Mouse (Mus musculus): ENCODE measurements around the gene Ube2h. TPM values are rescaled to one million over a fixed set of nuclear protein-coding genes. Genes with fewer than 3 reads are reported as not detected.

Gene Ube2h
- polyA plus RNA-seq (2014; fragmentation: Nextera tagmentation; extraction: Ambion mirVana), result 51.7 and 52.8 TPM in 2 replicates

- Histone ChIP-seq H3K36me3 (ENCODE audit: control insufficient read depth, insufficient read depth, low read length) (no peaks in the 10 kb centered on the region), H3K9me3 (ENCODE audit: control insufficient read depth, low read length) (no peaks in the 10 kb centered on the region), H3K4me2 (ENCODE audit: low read depth) (peak within 1 kb of the TSS; percentile 78), H3K4me1 (ENCODE audit: control insufficient read depth, insufficient read depth, low read length) (peaks cover 13% of the 10 kb centered on the region), H3K27ac (ENCODE audit: low read depth, low read length) (peak within 1 kb of the TSS; percentile 83), H3K4me3 (ENCODE audit: low read depth, low read length) (peak within 1 kb of the TSS; percentile 69), H3K27me3 (ENCODE audit: control insufficient read depth, insufficient read depth, low read length) (no peaks in the 10 kb centered on the region), H3K9ac (ENCODE audit: low read length) (peak within 1 kb of the TSS; percentile 77)
- DNase-seq (ENCODE audit: low spot score), result peak; percentile 100
- WGBS, result under 1% methylated on average over 30 of the region's 33 CpGs
- ATAC-seq (ENCODE audit: insufficient read depth, low FRiP score, low TSS enrichment), result peak; percentile 94
These were observed at the start of gene Ube2h for GRCm38 (mm10) chr6:30304399-30304917. Gene Ube2h (minus strand): TSS chr6:30304539.

- ATAC-seq (ENCODE audit: insufficient read depth, low FRiP score, low TSS enrichment), result no peak
- Histone ChIP-seq H3K9ac (ENCODE audit: low read length) (no peak overlapping the region), H3K27ac (ENCODE audit: low read depth, low read length) (no peak overlapping the region), H3K4me2 (ENCODE audit: low read depth) (no peak overlapping the region), H3K36me3 (ENCODE audit: control insufficient read depth, insufficient read depth, low read length) (no peaks in the 10 kb centered on the region), H3K9me3 (ENCODE audit: control insufficient read depth, low read length) (no peaks in the 10 kb centered on the region), H3K27me3 (ENCODE audit: control insufficient read depth, insufficient read depth, low read length) (no peaks in the 10 kb centered on the region), H3K4me3 (ENCODE audit: low read depth, low read length) (no peak overlapping the region), H3K4me1 (ENCODE audit: control insufficient read depth, insufficient read depth, low read length) (no peaks in the 10 kb centered on the region)
- DNase-seq (ENCODE audit: low spot score), result no peak
- 80% methylated on average over 8 of the region's 8 CpGs for WGBS
These were observed 49.3 kb upstream of the Ube2h start for GRCm38 (mm10) chr6:30353661-30354060.

- Histone ChIP-seq H3K4me1 (ENCODE audit: control insufficient read depth, insufficient read depth, low read length) (no peaks in the 10 kb centered on the region), H3K9me3 (ENCODE audit: control insufficient read depth, low read length) (no peaks in the 10 kb centered on the region), H3K36me3 (ENCODE audit: control insufficient read depth, insufficient read depth, low read length) (no peaks in the 10 kb centered on the region), H3K4me2 (ENCODE audit: low read depth) (no peak overlapping the region), H3K4me3 (ENCODE audit: low read depth, low read length) (no peak overlapping the region), H3K27me3 (ENCODE audit: control insufficient read depth, insufficient read depth, low read length) (no peaks in the 10 kb centered on the region), H3K9ac (ENCODE audit: low read length) (no peak overlapping the region), H3K27ac (ENCODE audit: low read depth, low read length) (no peak overlapping the region)
- WGBS, result 56% methylated on average over 8 of the region's 8 CpGs
- ATAC-seq (ENCODE audit: insufficient read depth, low FRiP score, low TSS enrichment) (no peak), DNase-seq (ENCODE audit: low spot score) (no peak)
These were observed 48.4 kb upstream of the Ube2h start for GRCm38 (mm10) chr6:30352762-30353161.

- Histone ChIP-seq H3K9me3 (ENCODE audit: control insufficient read depth, low read length) (no peaks in the 10 kb centered on the region), H3K9ac (ENCODE audit: low read length) (no peak overlapping the region), H3K27me3 (ENCODE audit: control insufficient read depth, insufficient read depth, low read length) (no peaks in the 10 kb centered on the region), H3K4me2 (ENCODE audit: low read depth) (no peak overlapping the region), H3K4me1 (ENCODE audit: control insufficient read depth, insufficient read depth, low read length) (no peaks in the 10 kb centered on the region), H3K36me3 (ENCODE audit: control insufficient read depth, insufficient read depth, low read length) (no peaks in the 10 kb centered on the region), H3K4me3 (ENCODE audit: low read depth, low read length) (no peak overlapping the region), H3K27ac (ENCODE audit: low read depth, low read length) (no peak overlapping the region)
- 83% methylated on average over 9 of the region's 9 CpGs for WGBS
- ATAC-seq (ENCODE audit: insufficient read depth, low FRiP score, low TSS enrichment) (no peak), DNase-seq (ENCODE audit: low spot score) (no peak)
These were observed 47.0 kb upstream of the Ube2h start for GRCm38 (mm10) chr6:30351290-30351689.

GRCm38 (mm10) chr6:30347288-30347801, 43.0 kb upstream of the Ube2h start:
- no peak for ATAC-seq (ENCODE audit: insufficient read depth, low FRiP score, low TSS enrichment)
- Histone ChIP-seq H3K4me3 (ENCODE audit: low read depth, low read length) (no peak overlapping the region), H3K4me2 (ENCODE audit: low read depth) (no peak overlapping the region), H3K9ac (ENCODE audit: low read length) (no peak overlapping the region), H3K36me3 (ENCODE audit: control insufficient read depth, insufficient read depth, low read length) (no peaks in the 10 kb centered on the region), H3K9me3 (ENCODE audit: control insufficient read depth, low read length) (no peaks in the 10 kb centered on the region), H3K27me3 (ENCODE audit: control insufficient read depth, insufficient read depth, low read length) (no peaks in the 10 kb centered on the region), H3K27ac (ENCODE audit: low read depth, low read length) (no peak overlapping the region), H3K4me1 (ENCODE audit: control insufficient read depth, insufficient read depth, low read length) (no peaks in the 10 kb centered on the region)
- DNase-seq (ENCODE audit: low spot score), result no peak
- WGBS, result 86% methylated on average over 4 of the region's 4 CpGs

- no peak for ATAC-seq (ENCODE audit: insufficient read depth, low FRiP score, low TSS enrichment)
- 75% methylated on average over 6 of the region's 6 CpGs for WGBS
These were observed 42.4 kb upstream of the Ube2h start for GRCm38 (mm10) chr6:30346737-30347136.

GRCm38 (mm10) chr6:30344032-30344431, 39.7 kb upstream of the Ube2h start:
- no peak overlapping the region for H3K27ac ChIP-seq (ENCODE audit: low read depth, low read length)
- no peak for DNase-seq (ENCODE audit: low spot score)
- H3K36me3 ChIP-seq (ENCODE audit: control insufficient read depth, insufficient read depth, low read length), result no peaks in the 10 kb centered on the region
- no peak overlapping the region for H3K4me2 ChIP-seq (ENCODE audit: low read depth)
- 83% methylated on average over 6 of the region's 6 CpGs for WGBS
- no peak overlapping the region for H3K9ac ChIP-seq (ENCODE audit: low read length)
- H3K27me3 ChIP-seq (ENCODE audit: control insufficient read depth, insufficient read depth, low read length), result no peaks in the 10 kb centered on the region
- no peak for ATAC-seq (ENCODE audit: insufficient read depth, low FRiP score, low TSS enrichment)
- no peaks in the 10 kb centered on the region for H3K9me3 ChIP-seq (ENCODE audit: control insufficient read depth, low read length)
- no peak overlapping the region for H3K4me3 ChIP-seq (ENCODE audit: low read depth, low read length)
- H3K4me1 ChIP-seq (ENCODE audit: control insufficient read depth, insufficient read depth, low read length), result no peaks in the 10 kb centered on the region

More at GRCm38 (mm10) chr6:30346737-30347136, 42.4 kb upstream of the Ube2h start:
- Histone ChIP-seq H3K4me2 (ENCODE audit: low read depth) (no peak overlapping the region), H3K27ac (ENCODE audit: low read depth, low read length) (no peak overlapping the region), H3K36me3 (ENCODE audit: control insufficient read depth, insufficient read depth, low read length) (no peaks in the 10 kb centered on the region), H3K4me1 (ENCODE audit: control insufficient read depth, insufficient read depth, low read length) (no peaks in the 10 kb centered on the region), H3K9me3 (ENCODE audit: control insufficient read depth, low read length) (no peaks in the 10 kb centered on the region), H3K9ac (ENCODE audit: low read length) (no peak overlapping the region), H3K4me3 (ENCODE audit: low read depth, low read length) (no peak overlapping the region), H3K27me3 (ENCODE audit: control insufficient read depth, insufficient read depth, low read length) (no peaks in the 10 kb centered on the region)
- no peak for DNase-seq (ENCODE audit: low spot score)

GRCm38 (mm10) chr6:30340231-30340873, 36.0 kb upstream of the Ube2h start:
- Histone ChIP-seq H3K4me3 (ENCODE audit: low read depth, low read length) (no peak overlapping the region), H3K4me1 (ENCODE audit: control insufficient read depth, insufficient read depth, low read length) (no peaks in the 10 kb centered on the region), H3K27ac (ENCODE audit: low read depth, low read length) (no peak overlapping the region), H3K9me3 (ENCODE audit: control insufficient read depth, low read length) (no peaks in the 10 kb centered on the region), H3K9ac (ENCODE audit: low read length) (no peak overlapping the region), H3K36me3 (ENCODE audit: control insufficient read depth, insufficient read depth, low read length) (no peaks in the 10 kb centered on the region), H3K27me3 (ENCODE audit: control insufficient read depth, insufficient read depth, low read length) (no peaks in the 10 kb centered on the region), H3K4me2 (ENCODE audit: low read depth) (no peak overlapping the region)
- WGBS, result 89% methylated on average over 4 of the region's 4 CpGs
- ATAC-seq (ENCODE audit: insufficient read depth, low FRiP score, low TSS enrichment) (no peak), DNase-seq (ENCODE audit: low spot score) (no peak)

- H3K9me3 ChIP-seq (ENCODE audit: control insufficient read depth, low read length), result no peaks in the 10 kb centered on the region
- DNase-seq (ENCODE audit: low spot score) (no peak), ATAC-seq (ENCODE audit: insufficient read depth, low FRiP score, low TSS enrichment) (no peak)
- no peaks in the 10 kb centered on the region for H3K36me3 ChIP-seq (ENCODE audit: control insufficient read depth, insufficient read depth, low read length)
- no peak overlapping the region for H3K4me3 ChIP-seq (ENCODE audit: low read depth, low read length)
- H3K4me2 ChIP-seq (ENCODE audit: low read depth), result no peak overlapping the region
- H3K9ac ChIP-seq (ENCODE audit: low read length), result no peak overlapping the region
- WGBS, result 46% methylated on average over 5 of the region's 5 CpGs
- no peaks in the 10 kb centered on the region for H3K27me3 ChIP-seq (ENCODE audit: control insufficient read depth, insufficient read depth, low read length)
- no peak overlapping the region for H3K27ac ChIP-seq (ENCODE audit: low read depth, low read length)
- no peaks in the 10 kb centered on the region for H3K4me1 ChIP-seq (ENCODE audit: control insufficient read depth, insufficient read depth, low read length)
These were observed 32.6 kb upstream of the Ube2h start for GRCm38 (mm10) chr6:30336912-30337311.

All from neural tube, embryonic 11.5 days (tissue).